14 mouse cellular contexts compared by ENCODE assay signal in genomic region chr19:29882696-29883095, GRCm38 (mm10). TPM values are rescaled to one million over a fixed set of nuclear protein-coding genes. Genes with fewer than 3 reads are reported as not detected.
"Had no signal": no experiment of that assay in that cellular context is flagged by ENCODE, and none has a peak within 500 bp of the region (broad histone marks: within the 10 kb centered on the region; RNA-seq: fewer than 3 reads in every experiment).

No protein-coding gene starts in this region.

- DNase-seq: lung, adult 18-20 months; retina, postnatal 1 day; right cerebral cortex, postnatal 4 days; spleen, adult 18-20 months; thymus, adult 18-20 months; thymus, postnatal 14 days had no signal

- H3K9ac ChIP-seq: intestine, embryonic 15.5 days; limb, embryonic 15.5 days; liver, embryonic 14.5 days; midbrain, embryonic 12.5 days; neural tube, embryonic 13.5 days had no signal

- H3K4me3 ChIP-seq: intestine, embryonic 15.5 days; limb, embryonic 15.5 days; midbrain, embryonic 12.5 days; neural tube, embryonic 13.5 days had no signal

- H3K36me3 ChIP-seq: intestine, embryonic 15.5 days; limb, embryonic 15.5 days; midbrain, embryonic 12.5 days; neural tube, embryonic 13.5 days had no signal

- H3K27ac ChIP-seq: intestine, embryonic 15.5 days; kidney, postnatal 0 days; limb, embryonic 15.5 days; liver, embryonic 14.5 days; midbrain, embryonic 12.5 days; neural tube, embryonic 13.5 days had no signal

- H3K4me1 ChIP-seq: limb, embryonic 15.5 days; midbrain, embryonic 12.5 days; neural tube, embryonic 13.5 days had no signal

- H3K4me2 ChIP-seq: intestine, embryonic 15.5 days; limb, embryonic 15.5 days; midbrain, embryonic 12.5 days; neural tube, embryonic 13.5 days had no signal

- ATAC-seq: intestine, embryonic 15.5 days; midbrain, embryonic 16.5 days had no signal

- H3K27me3 ChIP-seq: intestine, embryonic 15.5 days; limb, embryonic 15.5 days; midbrain, embryonic 12.5 days; neural tube, embryonic 13.5 days had no signal

- H3K9me3 ChIP-seq: intestine, embryonic 15.5 days; limb, embryonic 15.5 days; midbrain, embryonic 12.5 days; neural tube, embryonic 13.5 days had no signal

RNA-seq across cellular contexts. Expression of gene Il33, which starts 42.2 kb away (rescaled TPM):
- total RNA-seq: megakaryocyte-erythroid progenitor cell, adult 5-6 weeks had no signal
